Mouse (Mus musculus): Measurements from ENCODE around the gene Foxf1. TPM values are rescaled to one million over a fixed set of nuclear protein-coding genes. Genes with fewer than 3 reads are reported as not detected.

Foxf1 gene
- polyA plus RNA-seq, 1 experiment from 2014 or later: 15.1 TPM

DNA sequence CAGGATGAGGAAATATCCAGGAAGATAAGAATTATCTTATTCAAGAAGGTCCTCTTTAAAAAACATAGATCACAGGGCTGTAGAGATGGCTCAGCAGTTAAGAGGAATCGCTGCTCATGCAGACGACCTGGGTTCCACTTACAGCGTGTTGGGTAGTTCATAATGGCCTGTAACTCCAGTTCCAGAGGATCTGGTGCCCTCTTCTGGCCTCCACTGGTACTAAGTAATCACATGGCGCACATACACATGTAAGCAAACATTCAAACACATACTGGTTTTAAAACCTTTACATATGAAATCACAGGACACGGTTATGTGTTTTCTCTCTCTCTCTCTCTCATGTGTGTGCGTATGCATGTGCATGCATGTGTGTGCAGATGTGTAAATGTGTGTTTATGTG, 52.7 kb downstream of the Foxf1 start:
- Histone ChIP-seq H3K4me2 (no peak overlapping the region), H3K27me3 (peaks cover 19% of the 10 kb centered on the region), H3K27ac (no peak overlapping the region), H3K36me3 (no peaks in the 10 kb centered on the region), H3K4me3 (no peak overlapping the region), H3K9ac (no peak overlapping the region), H3K9me3 (peaks cover 15% of the 10 kb centered on the region), H3K4me1 (peaks cover 10% of the 10 kb centered on the region; the same call in 1 of the 2 replicates)
- ATAC-seq (ENCODE audit: insufficient number of reproducible peaks, insufficient read depth, low FRiP score, low TSS enrichment, low read depth): no peak
- WGBS: 93% methylated on average over 6 of the region's 6 CpGs

Small RNA genes lying within 50 kb of the gene (microRNA-seq; reads per million reads assigned to microRNA genes)
- not detected for gene Gm27530

Other genes starting within 250 kb of the Foxf1 start
- gene Mthfsd, start 24.0 kb downstream of the Foxf1 start, polyA plus RNA-seq (2015; fragmentation: Nextera tagmentation; extraction: Ambion mirVana): 60.5 and 70.5 TPM in 2 replicates
- 3.2 and 3.3 TPM in 2 replicates for gene Foxc2, start 31.8 kb downstream of the Foxf1 start, polyA plus RNA-seq (2015; fragmentation: Nextera tagmentation; extraction: Ambion mirVana)
- 0.28 and 0.34 TPM in 2 replicates for gene Foxl1, start 43.6 kb downstream of the Foxf1 start, polyA plus RNA-seq (2015; fragmentation: Nextera tagmentation; extraction: Ambion mirVana)